ENCODE assay signal across 14 mouse cellular contexts in the genomic region with DNA sequence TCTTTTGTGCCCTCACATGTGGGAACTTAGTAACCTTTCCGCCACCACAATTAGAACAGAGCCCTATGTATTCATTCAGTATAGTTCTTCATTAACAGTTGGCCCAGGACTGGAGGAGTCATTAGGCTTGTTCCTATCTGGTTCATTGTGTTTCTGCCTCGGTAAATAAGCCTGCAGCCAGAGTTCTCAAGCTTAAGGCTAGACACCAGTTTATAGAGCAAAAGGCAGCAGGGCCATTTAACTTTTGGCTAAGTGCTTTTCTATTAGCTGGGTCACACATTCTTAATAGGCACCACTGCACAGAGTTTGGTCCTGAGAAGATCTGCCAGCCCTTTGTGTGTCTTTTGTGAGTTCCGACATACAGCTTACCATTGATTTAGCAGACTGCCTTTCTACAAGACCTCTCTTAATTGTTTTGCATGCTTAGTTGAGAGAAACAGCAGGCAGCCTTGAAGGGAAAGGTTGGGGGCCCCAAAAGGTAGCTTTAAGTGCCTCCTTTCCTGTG. TPM values are rescaled to one million over a fixed set of nuclear protein-coding genes. Genes with fewer than 3 reads are reported as not detected.
DNase-seq lines count a peak whose midpoint lies in the region; ATAC-seq lines count a peak whose summit lies in the region.
"Had no signal": no experiment of that assay in that cellular context is flagged by ENCODE, and none has a peak within 500 bp of the region (broad histone marks: within the 10 kb centered on the region; RNA-seq: fewer than 3 reads in every experiment).

No protein-coding gene starts in this region.

- H3K9me3 ChIP-seq in midbrain, embryonic 12.5 days: no peaks in the 10 kb centered on the region
- no peaks in the 10 kb centered on the region for H3K9me3 ChIP-seq in midbrain, embryonic 15.5 days
- no peaks in the 10 kb centered on the region for H3K9me3 ChIP-seq in forebrain, embryonic 14.5 days (replicated peaks; ENCODE audit: control insufficient read depth, low read length)
- H3K9me3 ChIP-seq in midbrain, embryonic 13.5 days: no peaks in the 10 kb centered on the region

- H3K4me3 ChIP-seq in midbrain, embryonic 12.5 days: no peak overlapping the region
- H3K4me3 ChIP-seq in midbrain, embryonic 15.5 days: no peak overlapping the region
- no peak overlapping the region for H3K4me3 ChIP-seq in forebrain, embryonic 14.5 days (ENCODE audit: low read depth, low read length)
- no peak overlapping the region for H3K4me3 ChIP-seq in midbrain, embryonic 13.5 days (replicated peaks)

- no peak overlapping the region for H3K4me2 ChIP-seq in midbrain, embryonic 12.5 days (replicated peaks)
- H3K4me2 ChIP-seq in midbrain, embryonic 15.5 days: no peak overlapping the region
- H3K4me2 ChIP-seq in forebrain, embryonic 14.5 days (ENCODE audit: low read length): no peak overlapping the region
- no peak overlapping the region for H3K4me2 ChIP-seq in midbrain, embryonic 13.5 days (replicated peaks)

- no peak overlapping the region for H3K27ac ChIP-seq in midbrain, embryonic 12.5 days (replicated peaks)
- no peak overlapping the region for H3K27ac ChIP-seq in midbrain, embryonic 15.5 days
- no peak overlapping the region for H3K27ac ChIP-seq in forebrain, embryonic 14.5 days (ENCODE audit: low read depth, low read length)
- no peak overlapping the region for H3K27ac ChIP-seq in midbrain, embryonic 13.5 days
- H3K27ac ChIP-seq: kidney, postnatal 0 days had no signal

- H3K9ac ChIP-seq in midbrain, embryonic 12.5 days (replicated peaks): no peak overlapping the region
- H3K9ac ChIP-seq in midbrain, embryonic 15.5 days: no peak overlapping the region
- H3K9ac ChIP-seq in forebrain, embryonic 14.5 days (ENCODE audit: low read length): no peak overlapping the region
- H3K9ac ChIP-seq in midbrain, embryonic 13.5 days (replicated peaks): no peak overlapping the region

- H3K4me1 ChIP-seq in midbrain, embryonic 12.5 days: peaks cover 17% of the 10 kb centered on the region
- no peaks in the 10 kb centered on the region for H3K4me1 ChIP-seq in midbrain, embryonic 15.5 days
- peaks cover 10% of the 10 kb centered on the region for H3K4me1 ChIP-seq in forebrain, embryonic 14.5 days (ENCODE audit: control insufficient read depth, insufficient read depth, low read length)
- H3K4me1 ChIP-seq in midbrain, embryonic 13.5 days (replicated peaks): peaks cover 11% of the 10 kb centered on the region

- peak; percentile 60; the same call in 1 of the 2 replicates for ATAC-seq in midbrain, embryonic 12.5 days (ENCODE audit: low FRiP score, low read depth)
- ATAC-seq in midbrain, embryonic 15.5 days (replicated peaks): no peak
- peak; percentile 68 for ATAC-seq in forebrain, embryonic 14.5 days
- ATAC-seq in midbrain, embryonic 13.5 days: peak; percentile 60
- ATAC-seq: Patski had no signal

- DNase-seq in forebrain, embryonic 14.5 days (ENCODE audit: low spot score): peak; percentile 49
- no peak for DNase-seq in thymus, postnatal 10 days (ENCODE audit: low spot score in 2 of 2)
- no peak for DNase-seq in left cerebral cortex, adult 8-10 months (ENCODE audit: low spot score in 2 of 2)
- no peak for DNase-seq in layer of hippocampus, postnatal 25 days (ENCODE audit: extremely low spot score in 1 of 2, low spot score in 1 of 2)
- DNase-seq: adrenal gland, postnatal 25 days; heart, postnatal 36 days; layer of hippocampus, postnatal 36 days; liver; thymus, postnatal 36 days had no signal

- H3K27me3 ChIP-seq in midbrain, embryonic 12.5 days: peaks cover 17% of the 10 kb centered on the region; the same call in 1 of the 2 replicates
- H3K27me3 ChIP-seq in midbrain, embryonic 15.5 days (replicated peaks): 0 out of 2 replicates have a peak, but pooled peaks cover 5% of the 10 kb centered on the region
- H3K27me3 ChIP-seq in forebrain, embryonic 14.5 days (replicated peaks; ENCODE audit: control insufficient read depth, insufficient read depth, low read length): peaks cover 15% of the 10 kb centered on the region
- H3K27me3 ChIP-seq in midbrain, embryonic 13.5 days: peaks cover 21% of the 10 kb centered on the region

- 4% methylated on average over 3 of the region's 3 CpGs for WGBS in midbrain, embryonic 12.5 days
- 13% methylated on average over 3 of the region's 3 CpGs for WGBS in midbrain, embryonic 15.5 days
- WGBS in forebrain, embryonic 14.5 days: 0% methylated on average over 3 of the region's 3 CpGs
- 5% methylated on average over 3 of the region's 3 CpGs for WGBS in midbrain, embryonic 13.5 days

- no peaks in the 10 kb centered on the region for H3K36me3 ChIP-seq in midbrain, embryonic 12.5 days
- no peaks in the 10 kb centered on the region for H3K36me3 ChIP-seq in midbrain, embryonic 15.5 days (replicated peaks)
- no peaks in the 10 kb centered on the region for H3K36me3 ChIP-seq in forebrain, embryonic 14.5 days (ENCODE audit: control insufficient read depth, insufficient read depth, low read length)
- no peaks in the 10 kb centered on the region for H3K36me3 ChIP-seq in midbrain, embryonic 13.5 days

RNA-seq across cellular contexts. Expression of a gene that starts 48.8 kb away (rescaled TPM):
- 6.1 and 7.8 TPM in 2 replicates for polyA plus RNA-seq in midbrain, embryonic 12.5 days (2016; fragmentation: Nextera tagmentation; extraction: Ambion mirVana)
- polyA plus RNA-seq in midbrain, embryonic 15.5 days (2015; fragmentation: Nextera tagmentation; extraction: Ambion mirVana): 2.5 and 2.6 TPM in 2 replicates
- 2.9 and 3.4 TPM in 2 replicates for polyA plus RNA-seq in forebrain, embryonic 14.5 days (2014; fragmentation: Nextera tagmentation; extraction: Ambion mirVana)
- polyA plus RNA-seq in midbrain, embryonic 13.5 days (2015; fragmentation: Nextera tagmentation; extraction: Ambion mirVana): 3.2 and 3.5 TPM in 2 replicates
- total RNA-seq in left cerebral cortex, adult 8-10 months (2022): 10 to 100 TPM; 17.9 to 26.9 (median 24.6) TPM
- total RNA-seq in layer of hippocampus, postnatal 25 days (2021): 10 to 100 TPM; 28.1 to 34.4 TPM
